Mouse (Mus musculus): ENCODE measurements around the gene Nlgn2. TPM values are rescaled to one million over a fixed set of nuclear protein-coding genes. Genes with fewer than 3 reads are reported as not detected.

Nlgn2 gene
- polyA plus RNA-seq, 1 experiment from 2014 or later = 1.6 TPM

- 12% methylated on average over 12 of the region's 12 CpGs for WGBS
- Histone ChIP-seq H3K27ac (ENCODE audit: low read length) (no peak overlapping the region), H3K4me2 (ENCODE audit: low read depth, low read length) (peak overlapping the region; percentile 99), H3K4me1 (ENCODE audit: control insufficient read depth, insufficient read depth, low read length) (peaks cover 44% of the 10 kb centered on the region), H3K9ac (ENCODE audit: low read length) (no peak overlapping the region; the same call in 1 of the 2 replicates), H3K36me3 (ENCODE audit: control insufficient read depth, insufficient read depth) (no peaks in the 10 kb centered on the region), H3K27me3 (ENCODE audit: control insufficient read depth, insufficient read depth, low read length) (peaks cover 14% of the 10 kb centered on the region), H3K9me3 (replicated peaks; ENCODE audit: control insufficient read depth, low read length) (peaks cover 5% of the 10 kb centered on the region; the same call in 1 of the 2 replicates), H3K4me3 (ENCODE audit: low read length) (peak overlapping the region; percentile 74)
- no peak for ATAC-seq (replicated peaks; ENCODE audit: extremely low read depth, insufficient read depth, low FRiP score)
Observed at GRCm38 (mm10) chr11:69804652-69804940, 33.0 kb downstream of the Nlgn2 start.

GRCm38 (mm10) chr11:69803786-69804651, 33.6 kb downstream of the Nlgn2 start:
- peak overlapping the region; percentile 80 for H3K9ac ChIP-seq (ENCODE audit: low read length)
- H3K27me3 ChIP-seq (ENCODE audit: control insufficient read depth, insufficient read depth, low read length) = peaks cover 14% of the 10 kb centered on the region
- ATAC-seq (replicated peaks; ENCODE audit: extremely low read depth, insufficient read depth, low FRiP score) = peak; percentile 71
- peaks cover 5% of the 10 kb centered on the region; the same call in 1 of the 2 replicates for H3K9me3 ChIP-seq (replicated peaks; ENCODE audit: control insufficient read depth, low read length)
- 0 out of 2 replicates have a peak overlapping the region, but pooled peaks have one; percentile 37 for H3K27ac ChIP-seq (ENCODE audit: low read length)
- no peaks in the 10 kb centered on the region for H3K36me3 ChIP-seq (ENCODE audit: control insufficient read depth, insufficient read depth)
- peak overlapping the region; percentile 99 for H3K4me2 ChIP-seq (ENCODE audit: low read depth, low read length)
- peaks cover 50% of the 10 kb centered on the region for H3K4me1 ChIP-seq (ENCODE audit: control insufficient read depth, insufficient read depth, low read length)
- peak overlapping the region; percentile 74 for H3K4me3 ChIP-seq (ENCODE audit: low read length)
- 2% methylated on average over 60 of the region's 60 CpGs for WGBS

GRCm38 (mm10) chr11:69803328-69803727, 34.3 kb downstream of the Nlgn2 start:
- peak; percentile 7; the same call in 1 of the 2 replicates for ATAC-seq (replicated peaks; ENCODE audit: extremely low read depth, insufficient read depth, low FRiP score)
- Histone ChIP-seq H3K9ac (ENCODE audit: low read length) (peak overlapping the region; percentile 80), H3K9me3 (replicated peaks; ENCODE audit: control insufficient read depth, low read length) (peaks cover 5% of the 10 kb centered on the region; the same call in 1 of the 2 replicates), H3K27ac (ENCODE audit: low read length) (0 out of 2 replicates have a peak overlapping the region, but pooled peaks have one; percentile 37), H3K36me3 (ENCODE audit: control insufficient read depth, insufficient read depth) (no peaks in the 10 kb centered on the region), H3K27me3 (ENCODE audit: control insufficient read depth, insufficient read depth, low read length) (peaks cover 14% of the 10 kb centered on the region), H3K4me2 (ENCODE audit: low read depth, low read length) (peak overlapping the region; percentile 99), H3K4me3 (ENCODE audit: low read length) (peak overlapping the region; percentile 74), H3K4me1 (ENCODE audit: control insufficient read depth, insufficient read depth, low read length) (peaks cover 50% of the 10 kb centered on the region)
- 2% methylated on average over 12 of the region's 12 CpGs for WGBS

- H3K9ac ChIP-seq (ENCODE audit: low read length) = peak overlapping the region; percentile 80
- H3K4me2 ChIP-seq (ENCODE audit: low read depth, low read length) = peak overlapping the region; percentile 99
- ATAC-seq (replicated peaks; ENCODE audit: extremely low read depth, insufficient read depth, low FRiP score) = no peak; the same call in 1 of the 2 replicates
- peaks cover 50% of the 10 kb centered on the region for H3K4me1 ChIP-seq (ENCODE audit: control insufficient read depth, insufficient read depth, low read length)
- H3K27me3 ChIP-seq (ENCODE audit: control insufficient read depth, insufficient read depth, low read length) = peaks cover 14% of the 10 kb centered on the region
- no peaks in the 10 kb centered on the region for H3K36me3 ChIP-seq (ENCODE audit: control insufficient read depth, insufficient read depth)
- H3K9me3 ChIP-seq (replicated peaks; ENCODE audit: control insufficient read depth, low read length) = peaks cover 5% of the 10 kb centered on the region; the same call in 1 of the 2 replicates
- WGBS = under 1% methylated on average over 33 of the region's 33 CpGs
- peak overlapping the region; percentile 52; the same call in 1 of the 2 replicates for H3K27ac ChIP-seq (ENCODE audit: low read length)
- peak overlapping the region; percentile 74 for H3K4me3 ChIP-seq (ENCODE audit: low read length)
Observed at GRCm38 (mm10) chr11:69802648-69803105, 34.9 kb downstream of the Nlgn2 start.

- no peaks in the 10 kb centered on the region for H3K36me3 ChIP-seq (ENCODE audit: control insufficient read depth, insufficient read depth)
- peaks cover 3% of the 10 kb centered on the region; the same call in 1 of the 2 replicates for H3K9me3 ChIP-seq (replicated peaks; ENCODE audit: control insufficient read depth, low read length)
- H3K4me3 ChIP-seq (ENCODE audit: low read length) = peak within 1 kb of the TSS; percentile 74
- WGBS = 3% methylated on average over 33 of the region's 33 CpGs
- H3K4me1 ChIP-seq (ENCODE audit: control insufficient read depth, insufficient read depth, low read length) = peaks cover 50% of the 10 kb centered on the region
- H3K27ac ChIP-seq (ENCODE audit: low read length) = peak within 1 kb of the TSS; percentile 52
- peak within 1 kb of the TSS; percentile 99 for H3K4me2 ChIP-seq (ENCODE audit: low read depth, low read length)
- H3K9ac ChIP-seq (ENCODE audit: low read length) = peak within 1 kb of the TSS; percentile 80
- no peak for ATAC-seq (replicated peaks; ENCODE audit: extremely low read depth, insufficient read depth, low FRiP score)
- H3K27me3 ChIP-seq (ENCODE audit: control insufficient read depth, insufficient read depth, low read length) = peaks cover 14% of the 10 kb centered on the region
Observed at GRCm38 (mm10) chr11:69801379-69801977, 36.1 kb downstream of the Nlgn2 start, which contains the start of gene Fgf11. Gene Fgf11, minus strand, starts transcription at chr11:69801857.

GRCm38 (mm10) chr11:69800392-69801197, 37.0 kb downstream of the Nlgn2 start:
- Histone ChIP-seq H3K4me3 (ENCODE audit: low read length) (peak overlapping the region; percentile 74), H3K4me2 (ENCODE audit: low read depth, low read length) (peak overlapping the region; percentile 99), H3K4me1 (ENCODE audit: control insufficient read depth, insufficient read depth, low read length) (peaks cover 50% of the 10 kb centered on the region), H3K27me3 (ENCODE audit: control insufficient read depth, insufficient read depth, low read length) (peaks cover 7% of the 10 kb centered on the region), H3K9ac (ENCODE audit: low read length) (peak overlapping the region; percentile 59), H3K36me3 (ENCODE audit: control insufficient read depth, insufficient read depth) (no peaks in the 10 kb centered on the region), H3K9me3 (replicated peaks; ENCODE audit: control insufficient read depth, low read length) (no peaks in the 10 kb centered on the region), H3K27ac (ENCODE audit: low read length) (peak overlapping the region; percentile 40)
- peak; percentile 10 for ATAC-seq (replicated peaks; ENCODE audit: extremely low read depth, insufficient read depth, low FRiP score)
- WGBS = under 1% methylated on average over 36 of the region's 36 CpGs

GRCm38 (mm10) chr11:69800138-69800391, 37.5 kb downstream of the Nlgn2 start:
- Histone ChIP-seq H3K4me3 (ENCODE audit: low read length) (peak overlapping the region; percentile 74), H3K27ac (ENCODE audit: low read length) (peak overlapping the region; percentile 3; the same call in 1 of the 2 replicates), H3K9me3 (replicated peaks; ENCODE audit: control insufficient read depth, low read length) (no peaks in the 10 kb centered on the region), H3K4me1 (ENCODE audit: control insufficient read depth, insufficient read depth, low read length) (peaks cover 50% of the 10 kb centered on the region), H3K36me3 (ENCODE audit: control insufficient read depth, insufficient read depth) (no peaks in the 10 kb centered on the region), H3K4me2 (ENCODE audit: low read depth, low read length) (peak overlapping the region; percentile 99), H3K27me3 (ENCODE audit: control insufficient read depth, insufficient read depth, low read length) (peaks cover 6% of the 10 kb centered on the region), H3K9ac (ENCODE audit: low read length) (peak overlapping the region; percentile 59)
- WGBS = 1% methylated on average over 11 of the region's 11 CpGs
- ATAC-seq (replicated peaks; ENCODE audit: extremely low read depth, insufficient read depth, low FRiP score) = no peak

GRCm38 (mm10) chr11:69799394-69800137, 38.0 kb downstream of the Nlgn2 start:
- Histone ChIP-seq H3K27me3 (ENCODE audit: control insufficient read depth, insufficient read depth, low read length) (peaks cover 4% of the 10 kb centered on the region), H3K36me3 (ENCODE audit: control insufficient read depth, insufficient read depth) (no peaks in the 10 kb centered on the region), H3K27ac (ENCODE audit: low read length) (peak overlapping the region; percentile 11; the same call in 1 of the 2 replicates), H3K4me2 (ENCODE audit: low read depth, low read length) (peak overlapping the region; percentile 99), H3K9me3 (replicated peaks; ENCODE audit: control insufficient read depth, low read length) (no peaks in the 10 kb centered on the region), H3K4me3 (ENCODE audit: low read length) (no peak overlapping the region), H3K4me1 (ENCODE audit: control insufficient read depth, insufficient read depth, low read length) (peaks cover 50% of the 10 kb centered on the region), H3K9ac (ENCODE audit: low read length) (no peak overlapping the region)
- WGBS = 27% methylated on average over 12 of the region's 12 CpGs
- ATAC-seq (replicated peaks; ENCODE audit: extremely low read depth, insufficient read depth, low FRiP score) = no peak
